Mouse (Mus musculus) myocyte (in vitro differentiated cells): ENCODE results near the gene Tmem120b.

Experiments used
- CEBPB ChIP-seq: IDR thresholded peaks from 2 replicates; pipeline ENCODE4 v1.6.1; 2011; ENCODE audit warnings: mild to moderate bottlenecking, moderate library complexity; ENCODE audit not compliant: poor library complexity, insufficient read depth, severe bottlenecking
- E2F4 ChIP-seq: IDR thresholded peaks from one replicate; pipeline ENCODE4 v1.6.1; 2011; ENCODE audit warnings: mild to moderate bottlenecking, control low read depth, moderate library complexity; ENCODE audit not compliant: insufficient read depth
- MAX ChIP-seq: IDR thresholded peaks from one replicate; pipeline ENCODE4 v1.6.1; 2011; ENCODE audit warnings: low read depth, mild to moderate bottlenecking, control low read depth
- MYOD1 ChIP-seq, 3 experiments: IDR thresholded peaks; one replicate each; pipeline ENCODE4 v1.6.1; 2011; ENCODE audit warnings: control low read depth in 2 of 3, low read depth in 2 of 3, mild to moderate bottlenecking in 2 of 3, moderate library complexity in 1 of 3; ENCODE audit not compliant: insufficient read length in 2 of 3, control insufficient read depth in 1 of 3
- MYOG ChIP-seq, 3 experiments: IDR thresholded peaks; one replicate each; pipeline ENCODE4 v1.6.1; 2011; ENCODE audit warnings: control low read depth in 2 of 3, low read depth in 2 of 3, mild to moderate bottlenecking in 2 of 3; ENCODE audit not compliant: insufficient read length in 2 of 3, control insufficient read depth in 1 of 3, insufficient read depth in 1 of 3
- POLR2A ChIP-seq: IDR thresholded peaks from one replicate; pipeline ENCODE4 v1.6.1; 2011; ENCODE audit warnings: low read depth, mild to moderate bottlenecking, control low read depth, moderate library complexity; ENCODE audit not compliant: insufficient read length
- POLR2AphosphoS2 ChIP-seq: IDR thresholded peaks from one replicate; pipeline ENCODE4 v1.6.1; 2011; ENCODE audit warnings: low read depth, control low read depth; ENCODE audit not compliant: insufficient read length
- REST ChIP-seq: IDR thresholded peaks from one replicate; pipeline ENCODE4 v1.6.1; 2011; ENCODE audit warnings: mild to moderate bottlenecking, control low read depth, moderate library complexity; ENCODE audit not compliant: insufficient read depth, insufficient read length
- SRF ChIP-seq: IDR thresholded peaks from one replicate; pipeline ENCODE4 v1.6.1; 2011; ENCODE audit warnings: low read depth; ENCODE audit not compliant: control insufficient read depth, insufficient read length
- TCF12 ChIP-seq: IDR thresholded peaks from one replicate; pipeline ENCODE4 v1.6.1; 2011; ENCODE audit warnings: mild to moderate bottlenecking, control low read depth; ENCODE audit not compliant: poor library complexity, insufficient read depth, severe bottlenecking
- TCF3 ChIP-seq: IDR thresholded peaks from one replicate; pipeline ENCODE4 v1.6.1; 2011; ENCODE audit warnings: low read depth, control low read depth; ENCODE audit not compliant: insufficient read length
- USF1 ChIP-seq: IDR thresholded peaks from one replicate; pipeline ENCODE4 v1.6.1; 2011; ENCODE audit warnings: low read depth, mild to moderate bottlenecking, control low read depth, moderate library complexity

- TF ChIP-seq REST = no peak
- TF ChIP-seq POLR2A = no peak
- TF ChIP-seq POLR2AphosphoS2 = no peak
- no peak for TF ChIP-seq USF1
- peak; percentile 37 for TF ChIP-seq TCF12
- peak in 2 of 3 experiments; percentile 45 to 92 for TF ChIP-seq MYOG (IDR thresholded peaks at IDR 0.05; ENCODE audit: control insufficient read depth in 1 of 3, insufficient read depth in 1 of 3, insufficient read length in 2 of 3, low read depth in 2 of 3)
- TF ChIP-seq MAX = no peak
- peak; percentile 66; the same call in 1 of the 2 replicates for TF ChIP-seq CEBPB
- no peak for TF ChIP-seq E2F4
- TF ChIP-seq TCF3 = no peak
- TF ChIP-seq MYOD1 (IDR thresholded peaks at IDR 0.05; ENCODE audit: control insufficient read depth in 1 of 3, insufficient read length in 2 of 3, low read depth in 2 of 3) = peak in 2 of 3 experiments; percentile 24 to 58
- no peak for TF ChIP-seq SRF
Measured at GRCm38 (mm10) chr5:123067395-123067995, 720 bp upstream of the Tmem120b start.
